Mouse (Mus musculus) mouse trophoblast stem cell (cell line): ENCODE data around the gene Qk.

Experiments
- in situ Hi-C, 2 experiments: fragments of 300-500 bp; cut with MseI, MboI; formaldehyde crosslinking; loops; 2 replicates in 1 of 2; 3 replicates in 1 of 2; pipeline ENCODE4 v1.15.1; 2025

Gene Qk

DNA sequence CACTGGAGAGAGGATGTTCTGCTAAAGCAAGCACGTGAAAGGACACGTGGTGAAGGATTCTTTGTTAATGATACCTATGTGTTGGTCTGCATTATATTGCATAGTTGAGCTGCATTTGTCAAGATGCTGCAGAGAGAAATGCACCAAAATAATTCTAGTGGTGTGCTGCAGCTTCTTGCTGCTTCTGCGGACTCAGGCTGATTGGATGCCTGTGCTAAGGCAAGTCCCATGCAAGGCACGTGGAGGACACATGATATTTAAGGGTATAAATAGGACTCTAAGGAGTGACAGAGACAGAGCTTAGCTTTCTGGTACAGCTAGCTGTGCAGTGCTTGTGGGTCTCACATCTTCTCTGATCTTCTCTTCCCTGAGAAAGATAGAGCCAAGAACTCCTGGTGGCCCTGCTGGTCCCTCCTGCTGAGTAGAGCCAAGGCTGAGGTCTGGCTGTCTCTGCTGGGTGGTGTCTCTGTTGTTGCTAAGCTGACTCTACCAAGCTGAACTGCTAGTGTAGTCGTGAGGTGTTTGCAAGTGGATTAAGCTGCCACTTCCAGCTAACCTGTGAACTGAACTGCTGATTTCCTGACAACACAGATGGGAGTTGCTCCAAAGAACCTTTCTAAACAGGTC, 8.0 kb upstream of the Qk start:
- in situ Hi-C loops: no loop called here

DNA sequence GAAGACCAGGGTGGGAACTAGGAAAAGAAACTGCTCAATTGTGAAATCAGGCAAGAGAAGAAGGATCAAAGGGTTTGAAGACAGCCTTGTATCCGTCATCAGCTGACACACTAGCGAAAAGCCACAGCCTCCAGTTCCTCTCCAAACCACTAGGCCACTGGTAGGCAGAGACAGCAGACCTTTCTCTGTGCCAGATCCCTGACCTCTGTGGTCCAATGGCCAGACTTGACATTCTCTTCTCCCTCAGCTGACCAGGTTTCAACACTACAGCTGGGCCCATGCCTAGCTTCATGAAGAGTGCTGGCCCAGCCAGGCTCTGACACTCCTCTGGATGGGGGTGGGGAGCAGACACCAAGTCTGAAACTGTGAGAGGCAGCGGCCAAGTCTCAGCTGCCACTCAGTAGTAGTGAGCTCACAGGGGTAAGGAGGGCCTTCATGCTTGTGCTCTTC, 7.0 kb upstream of the Qk start:
- in situ Hi-C loops: no loop called here

DNA sequence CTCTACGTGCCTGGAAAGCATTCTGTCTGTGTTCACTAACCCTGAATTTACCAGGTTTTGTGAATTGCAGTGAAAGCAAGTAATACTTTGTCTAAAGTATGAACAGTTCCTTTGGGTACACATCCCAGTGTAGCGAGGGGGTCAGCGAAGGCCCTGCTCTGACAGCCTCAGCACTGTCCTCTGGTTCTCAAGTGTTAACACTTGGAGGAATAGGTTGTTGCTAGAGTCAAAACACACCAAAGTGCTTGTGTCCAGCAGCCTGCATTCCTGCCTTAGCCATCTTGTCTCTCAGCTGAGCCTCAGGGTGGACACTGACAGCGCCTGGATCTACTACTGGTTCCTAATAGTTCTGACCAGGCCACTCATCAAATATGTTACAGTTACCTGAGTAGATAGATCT, 6.3 kb upstream of the Qk start:
- in situ Hi-C loops: no loop called here

DNA sequence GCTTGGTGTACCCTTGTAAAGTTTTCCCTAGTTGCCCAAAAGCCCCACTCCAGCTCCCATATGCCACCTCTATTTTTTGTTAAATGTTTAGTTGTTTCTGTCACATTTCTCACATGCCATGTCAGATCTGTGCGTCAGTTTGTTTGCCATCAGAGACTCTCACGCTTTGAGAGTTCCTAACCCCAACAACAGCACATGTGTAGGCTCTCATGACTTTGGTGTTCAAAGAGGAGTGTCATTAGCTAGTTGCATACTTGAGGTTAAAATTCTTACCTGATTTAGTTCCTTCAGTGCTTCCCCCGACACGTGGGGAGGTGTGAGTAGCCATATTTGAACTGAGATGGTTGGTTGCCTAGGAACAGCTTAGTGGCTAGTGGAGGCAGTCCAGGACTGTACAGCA, 2.1 kb upstream of the Qk start:
- in situ Hi-C loops: loop anchor here in 1 of 2 experiments (25.0 kb wide), 1 partner anchor 559 kb away; no protein-coding TSS in a partner anchor

DNA sequence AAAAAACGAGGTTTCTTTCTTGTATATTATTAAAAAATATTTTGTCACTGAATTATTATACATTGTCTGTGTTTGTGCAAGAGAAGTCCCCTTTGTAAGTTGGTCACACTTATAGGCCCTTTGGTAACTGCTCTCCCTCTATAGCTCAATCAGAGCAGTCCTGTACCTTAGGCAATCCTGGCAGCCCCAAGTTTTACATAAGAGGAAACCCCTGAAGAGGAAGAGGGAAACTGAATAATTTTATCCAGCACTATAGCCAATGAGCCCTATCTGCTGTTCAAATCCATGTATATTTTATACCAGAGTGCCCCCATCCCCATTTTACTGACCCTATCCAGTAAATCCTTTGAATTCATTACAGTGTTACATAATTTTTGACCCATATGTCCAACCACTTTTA, 1.4 kb upstream of the Qk start:
- in situ Hi-C loops: loop anchor here in 1 of 2 experiments (25.0 kb wide), 1 partner anchor 559 kb away; no protein-coding TSS in a partner anchor

DNA sequence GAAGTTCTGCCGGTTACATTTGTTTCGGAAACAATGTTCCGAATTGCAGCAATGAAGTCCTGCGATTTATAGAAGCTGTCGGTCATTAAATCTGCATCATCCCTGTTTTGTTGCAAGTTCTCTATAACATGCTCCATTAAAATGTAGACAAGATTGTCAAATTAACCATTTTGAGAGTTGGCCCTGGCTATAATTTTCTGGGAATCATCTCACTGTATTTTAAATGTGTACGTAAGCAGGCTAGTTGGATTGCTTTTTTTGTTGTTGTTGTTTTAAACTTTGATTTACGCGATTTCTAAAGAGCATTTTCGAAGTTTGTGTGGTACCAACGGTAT, 769 bp upstream of the Qk start:
- in situ Hi-C loops: loop anchor here in 1 of 2 experiments (25.0 kb wide), 1 partner anchor 558 kb away; no protein-coding TSS in a partner anchor

DNA sequence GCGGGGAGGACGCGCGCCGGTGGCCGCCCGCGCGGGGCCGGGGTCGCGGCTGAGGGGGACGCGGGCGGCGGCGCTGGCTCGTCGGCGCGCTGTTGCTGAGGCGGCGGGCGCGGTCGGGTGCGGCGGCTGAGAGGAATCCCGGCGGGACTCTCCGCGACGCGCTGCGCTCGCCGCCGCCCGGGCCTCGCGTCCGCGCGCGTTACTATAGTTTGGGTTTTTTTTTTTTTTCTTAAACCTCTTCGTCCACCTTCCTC, 296 bp downstream of the Qk start:
- in situ Hi-C loops: loop anchor here (10.0 to 25.0 kb wide), 2 partner anchors 175 to 557 kb away; no protein-coding TSS in a partner anchor

DNA sequence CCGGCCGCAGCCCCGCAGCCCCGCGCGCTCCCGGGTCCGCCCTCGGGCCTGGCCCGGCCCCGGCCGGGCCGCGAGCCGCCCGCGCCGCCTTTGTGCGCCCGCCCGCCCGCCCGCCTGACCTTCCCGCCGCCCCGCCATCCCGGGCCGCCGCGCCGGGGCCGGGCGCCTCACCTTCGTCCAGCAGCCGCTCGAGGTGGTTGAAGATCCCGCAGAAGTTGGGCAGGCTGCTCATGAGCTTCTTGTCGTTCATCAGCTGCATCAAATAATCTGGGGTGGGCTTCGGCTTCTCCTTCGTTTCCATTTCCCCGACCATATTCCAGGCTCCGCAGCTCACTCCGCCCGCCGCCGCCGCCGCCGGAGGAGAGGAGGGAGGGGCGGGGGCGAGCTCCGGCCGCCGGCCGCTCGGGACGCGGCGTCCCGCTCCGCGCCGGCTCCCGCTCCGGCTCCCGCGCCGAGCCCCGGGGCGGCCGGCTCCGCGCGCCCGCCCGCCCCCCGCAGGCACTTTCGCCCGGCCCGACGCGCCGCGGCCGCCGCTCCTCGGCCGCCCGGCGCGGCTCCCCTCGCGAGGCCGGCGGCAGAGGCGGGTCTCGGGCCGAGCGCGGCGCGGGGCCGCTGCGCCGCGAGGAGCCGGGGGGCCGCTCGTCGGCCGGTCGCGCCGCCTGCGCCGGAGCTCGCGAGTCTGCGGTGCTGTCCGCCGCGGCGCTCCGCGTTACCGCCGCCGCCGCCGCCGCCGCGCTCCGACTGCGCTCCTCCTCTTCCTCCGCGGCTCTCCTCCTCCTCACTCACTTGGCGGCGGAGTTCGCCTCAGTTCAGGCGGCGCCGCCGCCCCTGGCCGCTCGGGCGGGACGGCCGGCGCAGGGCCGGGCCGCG, 858 bp downstream of the Qk start:
- in situ Hi-C loops: loop anchor here (10.0 to 25.0 kb wide), 2 partner anchors 176 to 556 kb away; no protein-coding TSS in a partner anchor

DNA sequence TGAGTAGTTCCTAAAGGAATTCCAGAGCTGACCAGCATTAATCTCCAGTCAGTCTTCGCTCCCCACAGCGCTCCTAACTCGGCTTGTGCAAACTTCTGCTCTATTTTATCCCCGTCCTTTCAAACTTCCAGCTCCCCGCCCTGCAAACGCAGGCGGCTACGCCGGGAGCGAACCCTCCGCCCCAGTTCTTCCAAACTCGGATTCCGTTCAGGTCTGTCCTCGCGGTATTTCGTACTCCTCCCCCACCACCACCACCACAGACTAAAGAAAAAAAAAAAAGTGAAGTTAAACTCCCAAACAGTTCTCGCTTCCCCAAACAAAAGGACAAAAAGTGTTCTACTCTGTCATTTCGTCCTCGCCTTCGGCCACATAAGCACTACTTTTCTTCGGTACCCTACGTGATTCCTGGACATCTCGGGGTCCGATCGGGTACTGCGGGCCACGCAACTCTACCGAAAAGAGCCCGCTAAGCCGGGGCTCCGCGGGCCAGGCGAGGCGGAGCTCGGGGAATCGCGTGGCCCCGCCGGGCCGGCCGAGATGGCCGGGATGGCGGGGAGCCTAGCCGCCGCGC, 1.6 kb downstream of the Qk start:
- in situ Hi-C loops: loop anchor here (10.0 to 25.0 kb wide), 2 partner anchors 177 to 556 kb away; no protein-coding TSS in a partner anchor

DNA sequence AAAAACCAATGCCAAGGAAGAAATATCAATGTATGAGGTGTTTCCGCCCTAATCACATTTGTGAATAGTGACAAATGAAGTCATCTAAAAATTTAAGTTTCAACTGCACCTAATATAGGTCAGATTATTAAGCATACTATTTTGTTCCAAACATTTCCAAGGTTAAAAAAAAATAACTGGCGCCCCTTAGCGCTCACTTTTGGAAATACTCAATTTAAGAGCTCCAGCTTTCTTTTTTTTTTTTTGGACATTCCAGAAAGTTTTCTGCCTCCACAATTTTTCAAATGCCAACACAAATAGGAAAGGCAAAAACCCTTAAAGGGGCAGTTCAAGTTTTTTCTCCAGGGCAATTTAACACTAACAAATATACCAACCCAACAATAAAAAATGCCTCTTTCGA, 2.5 kb downstream of the Qk start:
- in situ Hi-C loops: loop anchor here (10.0 to 25.0 kb wide), 2 partner anchors 178 to 555 kb away; no protein-coding TSS in a partner anchor

DNA sequence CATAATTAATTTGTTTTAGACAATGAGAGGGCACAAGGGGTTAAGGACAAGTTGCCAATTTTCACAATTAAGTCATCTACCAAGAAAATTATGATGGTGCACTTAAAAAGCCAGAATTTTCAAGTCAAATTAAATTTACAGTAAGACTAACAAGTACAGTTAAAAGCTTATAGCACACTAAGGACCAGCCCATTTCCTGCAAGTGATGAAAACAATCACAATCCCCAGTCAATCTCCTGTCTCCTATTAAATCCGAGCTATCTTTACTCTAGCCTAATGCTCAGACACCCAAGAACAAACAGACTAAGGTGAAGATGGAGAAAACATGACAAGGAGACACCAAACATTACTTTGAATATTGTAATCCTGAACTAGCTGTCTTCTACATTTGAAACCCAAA, 3.2 kb downstream of the Qk start:
- in situ Hi-C loops: loop anchor here (10.0 to 25.0 kb wide), 2 partner anchors 178 to 554 kb away; no protein-coding TSS in a partner anchor

DNA sequence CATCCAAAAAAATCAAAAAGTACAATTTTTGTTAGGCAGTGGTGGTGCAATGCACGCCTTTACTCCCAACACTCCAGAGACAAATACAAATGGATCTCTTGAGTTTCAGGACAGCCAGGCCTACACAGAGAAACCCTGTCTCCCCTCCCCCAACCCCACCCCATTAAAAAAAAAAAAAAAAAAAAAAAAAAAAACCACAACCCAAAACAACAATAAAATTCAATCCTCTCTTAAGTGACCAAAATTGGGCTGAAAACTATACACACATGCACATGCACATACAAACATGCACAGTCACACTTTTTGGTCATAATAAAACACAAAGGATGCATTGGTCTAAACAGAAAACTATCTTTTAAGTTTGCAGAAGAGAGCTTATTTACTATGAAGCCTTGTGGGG, 9.6 kb downstream of the Qk start:
- in situ Hi-C loops: loop anchor here (10.0 to 25.0 kb wide), 2 partner anchors 185 to 548 kb away; no protein-coding TSS in a partner anchor

DNA sequence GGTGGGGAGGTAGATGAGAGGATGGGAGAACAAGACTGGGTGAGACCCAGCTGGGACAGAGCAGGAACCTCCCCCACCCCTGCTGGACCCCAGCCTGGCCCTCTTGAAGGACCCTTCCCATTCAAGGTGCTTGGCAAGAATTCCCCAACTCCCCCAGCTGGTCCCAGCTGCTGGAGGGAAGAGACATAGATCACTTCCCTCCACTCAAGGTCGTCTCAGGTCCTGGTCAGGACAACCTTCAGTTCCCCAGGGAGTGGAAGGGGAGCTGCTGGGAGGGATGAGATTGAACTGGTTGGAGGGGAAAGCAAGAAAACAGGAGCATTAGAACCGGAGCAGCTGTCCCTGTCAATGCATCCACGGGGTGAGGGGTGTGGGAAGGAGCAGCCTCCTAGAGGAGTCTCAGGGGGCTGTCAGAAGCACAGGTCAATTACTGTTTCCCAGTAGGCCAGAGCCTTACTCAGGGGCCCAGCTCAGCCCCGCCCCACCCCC, 10.5 kb downstream of the Qk start:
- in situ Hi-C loops: loop anchor here in 1 of 2 experiments (25.0 kb wide), 1 partner anchor 547 kb away; no protein-coding TSS in a partner anchor

DNA sequence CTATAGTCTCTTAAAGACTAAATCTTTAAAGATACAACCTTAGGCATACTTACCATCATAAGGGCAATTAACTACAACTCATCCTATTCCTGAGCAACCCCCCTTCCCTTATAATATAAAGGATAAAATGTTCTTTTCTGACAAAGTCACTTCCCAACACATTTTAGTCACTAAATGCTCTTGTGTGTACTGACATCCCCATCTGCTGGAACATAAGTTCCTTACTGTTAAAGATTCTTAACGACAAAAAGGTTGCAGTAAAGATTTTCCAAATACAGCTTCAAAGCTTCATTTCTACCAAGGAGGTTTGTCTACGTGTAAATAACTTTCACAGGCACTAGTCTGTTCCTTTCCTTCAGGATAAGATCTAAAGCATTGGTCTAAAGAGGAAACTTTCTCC, 13.2 kb downstream of the Qk start:
- in situ Hi-C loops: loop anchor here in 1 of 2 experiments (25.0 kb wide), 1 partner anchor 544 kb away; no protein-coding TSS in a partner anchor

DNA sequence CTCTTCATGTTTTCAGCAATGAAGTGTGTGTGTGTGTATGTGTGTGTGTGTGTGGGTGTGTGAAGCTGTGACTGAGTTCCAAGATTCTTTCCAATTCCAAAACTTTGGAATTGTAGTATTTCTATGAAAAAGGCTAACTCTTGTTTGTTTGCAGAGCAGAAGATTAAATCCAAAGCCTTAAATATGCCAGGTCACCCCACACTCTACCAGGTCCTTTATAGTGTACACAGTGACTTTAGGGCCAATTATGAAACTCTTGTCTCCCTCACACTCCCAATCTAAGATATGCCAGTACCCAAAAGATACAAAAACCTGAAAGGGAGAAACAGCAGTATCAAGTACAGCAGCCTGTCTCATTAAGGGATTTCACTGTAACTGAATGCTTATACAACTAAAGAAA, 15.7 kb downstream of the Qk start:
- in situ Hi-C loops: loop anchor here in 1 of 2 experiments (25.0 kb wide), 1 partner anchor 542 kb away; no protein-coding TSS in a partner anchor

DNA sequence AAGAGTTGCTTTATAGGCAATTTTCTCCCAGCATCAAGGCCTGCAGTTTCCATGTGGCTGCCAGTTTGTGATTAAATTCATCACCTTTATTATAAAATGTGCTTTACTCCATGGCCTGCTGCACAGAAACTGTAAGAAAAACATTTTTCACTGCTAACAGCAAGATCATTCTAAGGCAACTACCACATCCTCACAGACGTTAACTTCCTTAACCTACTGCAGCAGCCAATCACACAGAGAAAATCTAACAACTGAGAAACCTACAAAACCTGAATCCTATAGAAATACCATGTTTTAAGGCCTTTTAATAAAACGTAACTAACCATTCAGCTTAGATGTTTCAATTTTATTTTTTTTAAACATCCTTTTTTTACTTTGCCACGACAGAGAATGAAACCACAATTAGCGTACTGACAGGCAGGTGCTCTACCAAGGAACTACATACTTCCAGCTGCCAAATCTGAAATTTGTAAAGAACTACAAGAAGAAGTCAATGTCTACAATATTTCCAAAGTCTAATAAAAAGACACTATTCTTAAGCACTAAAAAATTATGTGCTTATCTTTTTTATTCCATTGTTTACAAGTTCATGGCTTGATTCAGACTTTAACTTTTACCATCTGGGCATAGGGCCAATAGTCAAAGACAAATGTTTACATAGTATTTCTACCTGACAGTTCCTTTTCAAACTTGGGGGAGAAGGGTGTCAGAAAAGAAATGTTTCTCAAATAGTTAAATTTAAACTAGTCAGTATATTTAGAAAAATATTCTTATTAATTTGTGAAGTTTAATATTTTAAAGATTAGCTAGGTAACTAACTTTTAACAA, 18.5 kb downstream of the Qk start:
- in situ Hi-C loops: loop anchor here in 1 of 2 experiments (25.0 kb wide), 1 partner anchor 539 kb away; no protein-coding TSS in a partner anchor

DNA sequence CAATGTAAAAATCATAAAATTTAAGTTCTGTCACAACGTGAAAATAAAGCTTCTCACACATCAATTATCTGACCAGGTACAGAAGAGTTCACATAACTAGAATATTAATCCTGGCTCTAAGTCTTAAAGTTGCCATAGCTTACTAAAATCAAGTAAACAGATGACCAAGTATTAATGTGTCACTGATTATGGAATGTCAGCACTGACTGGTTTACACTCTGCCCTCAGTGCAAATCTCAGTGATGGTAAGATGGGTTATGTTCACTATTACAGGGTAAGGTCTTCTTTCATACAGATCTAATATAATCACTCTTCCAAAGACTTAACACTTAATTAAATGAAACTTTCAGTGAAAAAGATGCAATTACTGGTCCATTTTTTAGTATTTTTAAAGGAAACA, 20.3 kb downstream of the Qk start:
- in situ Hi-C loops: no loop called here

DNA sequence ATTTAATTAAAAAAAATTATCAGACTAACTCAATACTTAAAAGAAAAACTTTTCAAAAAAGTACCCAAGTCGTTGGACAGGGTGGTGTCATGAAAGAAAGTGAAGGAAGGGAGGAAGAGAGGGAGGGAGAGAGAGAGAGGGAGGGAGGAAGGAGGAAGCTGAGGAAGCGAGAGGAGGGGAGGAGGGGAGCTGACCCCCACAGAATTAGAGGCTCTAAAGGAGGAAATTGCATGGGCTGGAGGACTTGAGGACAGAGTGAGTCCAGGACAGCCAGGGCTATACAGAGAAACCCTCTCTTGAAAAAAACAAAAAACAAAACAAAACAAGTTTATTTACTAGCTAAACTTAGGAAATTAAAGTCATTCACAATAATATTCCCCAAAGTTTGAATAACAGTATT, 27.1 kb downstream of the Qk start:
- in situ Hi-C loops: no loop called here

DNA sequence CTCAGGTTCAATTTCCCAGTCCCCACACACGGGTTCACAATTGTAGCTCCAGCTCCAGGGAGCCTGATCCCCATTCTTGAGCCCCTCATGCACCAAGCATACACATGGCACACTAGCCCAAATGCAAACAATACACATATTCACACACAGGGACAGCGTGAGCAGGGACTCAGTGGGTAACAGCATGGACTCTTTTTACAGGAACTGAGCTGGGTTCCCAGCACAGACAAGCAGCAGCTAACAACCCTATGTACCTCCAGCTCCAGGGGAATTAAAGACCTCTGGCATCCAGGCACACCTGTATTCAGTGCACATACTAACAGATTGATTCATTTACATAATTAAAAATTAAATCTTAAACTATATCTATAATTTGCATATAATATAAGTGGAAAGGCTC, 34.9 kb downstream of the Qk start:
- in situ Hi-C loops: no loop called here

DNA sequence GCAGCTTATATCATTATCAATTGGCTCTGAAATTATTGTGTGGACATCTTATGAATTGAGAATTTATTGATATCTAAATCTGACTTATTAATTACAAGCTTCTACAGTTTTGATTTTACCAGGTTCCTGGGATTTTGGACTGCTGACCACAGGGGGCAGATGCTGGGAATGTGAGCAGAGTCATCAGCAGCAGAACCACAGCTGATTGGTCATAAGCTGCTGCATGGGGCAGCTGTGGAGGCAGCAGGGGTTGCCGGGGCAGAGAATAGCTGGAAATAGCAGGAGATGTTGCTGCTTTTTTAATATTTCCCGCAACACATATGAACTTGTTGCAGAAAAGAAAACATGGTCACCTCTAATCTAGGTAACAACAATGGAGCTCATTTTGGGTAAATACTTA, 40.1 kb downstream of the Qk start:
- in situ Hi-C loops: no loop called here

DNA sequence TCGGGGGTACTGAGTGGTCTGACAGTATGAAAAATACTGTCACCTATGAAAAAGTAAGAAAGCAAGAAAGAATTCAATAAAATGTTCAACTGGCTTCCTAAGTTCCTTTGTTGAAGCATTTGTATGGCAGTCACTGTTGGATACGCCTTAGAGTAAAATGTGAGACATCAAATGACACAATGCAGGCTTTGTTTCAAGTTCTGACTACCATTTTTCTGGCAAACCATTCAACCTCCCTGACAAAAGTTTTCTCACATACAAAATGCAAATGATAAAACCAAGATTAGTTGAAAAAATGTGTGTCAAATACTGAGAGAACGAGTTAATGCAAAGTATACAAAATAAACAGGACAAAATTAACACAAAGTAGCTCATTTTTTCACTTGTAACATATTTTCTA, 50.1 kb downstream of the Qk start:
- in situ Hi-C loops: no loop called here
